Mouse (Mus musculus) forebrain, embryonic 14.5 days (tissue): ENCODE data around the gene Zfp341. TPM values are rescaled to one million over a fixed set of nuclear protein-coding genes. Genes with fewer than 3 reads are reported as not detected.

ENCODE experiments used
- ATAC-seq: fragments of 200-750 bp; cut with Nextera tagmentation; 2 replicates; pipeline ENCODE4 v1.8.0; 2017; ENCODE audit warnings: mild to moderate bottlenecking, moderate library complexity
- DNase-seq: peaks from one replicate; pipeline ENCODE4 v3.0.0-alpha.2; 2015; ENCODE audit warnings: low spot score
- H3K27ac ChIP-seq: fragments of 300-500 bp; sonication (generic); 2 replicates; pipeline ENCODE4 v1.5.1; 2014; ENCODE audit warnings: low read depth, mild to moderate bottlenecking, control low read depth, low read length, moderate library complexity
- H3K27me3 ChIP-seq: fragments of 300-500 bp; sonication (generic); replicated peaks from 2 replicates; pipeline ENCODE4 v1.6.1; 2014; ENCODE audit warnings: low read length, control low read depth, mixed read lengths; ENCODE audit not compliant: control insufficient read depth, insufficient read depth
- H3K36me3 ChIP-seq: fragments of 300-500 bp; sonication (generic); 2 replicates; pipeline ENCODE4 v1.6.1; 2014; ENCODE audit warnings: low read length, control low read depth; ENCODE audit not compliant: control insufficient read depth, insufficient read depth
- H3K4me1 ChIP-seq: fragments of 300-500 bp; sonication (generic); 2 replicates; pipeline ENCODE4 v1.6.1; 2014; ENCODE audit warnings: antibody characterized with exemption, low read length, control low read depth; ENCODE audit not compliant: control insufficient read depth, insufficient read depth
- H3K4me2 ChIP-seq: fragments of 300-500 bp; sonication (generic); 2 replicates; pipeline ENCODE4 v1.6.1; 2014; ENCODE audit warnings: mild to moderate bottlenecking, control low read depth, low read length
- H3K4me3 ChIP-seq: fragments of 300-500 bp; sonication (generic); 2 replicates; pipeline ENCODE4 v1.5.1; 2014; ENCODE audit warnings: low read depth, low read length, control low read depth
- H3K9ac ChIP-seq: fragments of 300-500 bp; sonication (generic); 2 replicates; pipeline ENCODE4 v1.6.1; 2014; ENCODE audit warnings: mild to moderate bottlenecking, low read length, control low read depth, moderate library complexity
- H3K9me3 ChIP-seq: fragments of 300-500 bp; sonication (generic); replicated peaks from 2 replicates; pipeline ENCODE4 v1.6.1; 2016; ENCODE audit warnings: low read length, control low read depth, mixed read lengths; ENCODE audit not compliant: control insufficient read depth
- WGBS: fragments of 180-500 bp; shearing (Covaris S2); extraction: QIAGEN DNeasy Blood & Tissue Kit; methylation state at CpG from one replicate; pipeline ENCODE4 v1.1.7; 2014; 5-methylcytosine and 5-hydroxymethylcytosine counted together
- polyA plus RNA-seq: library from polyadenylated mRNA; unstranded; fragments of >200 nt; fragmentation: Nextera tagmentation; extraction: Ambion mirVana; gene quantifications from 2 replicates; pipeline ENCODE4 v1.2.1, GENCODE M21; 2014

Gene Zfp341
- polyA plus RNA-seq, 1 experiment from 2014 or later = 2.4 TPM

- H3K4me2 ChIP-seq = no peak overlapping the region
- H3K4me1 ChIP-seq = peaks cover 19% of the 10 kb centered on the region
- H3K9ac ChIP-seq = peak overlapping the region; percentile 17; the same call in 1 of the 2 replicates
- WGBS = 19% methylated on average over 1 of the region's 1 CpGs
- H3K4me3 ChIP-seq = no peak overlapping the region
- no peaks in the 10 kb centered on the region for H3K9me3 ChIP-seq
- DNase-seq = no peak
- H3K36me3 ChIP-seq = no peaks in the 10 kb centered on the region
- no peaks in the 10 kb centered on the region for H3K27me3 ChIP-seq
- ATAC-seq = no peak; the same call in 1 of the 2 replicates
- peak overlapping the region; percentile 55; the same call in 1 of the 2 replicates for H3K27ac ChIP-seq
Measured at GRCm38 (mm10) chr2:154682712-154683111, 69.6 kb downstream of the Zfp341 start.

GRCm38 (mm10) chr2:154684901-154685470, 71.9 kb downstream of the Zfp341 start:
- peaks cover 14% of the 10 kb centered on the region for H3K4me1 ChIP-seq
- H3K36me3 ChIP-seq = peaks cover 8% of the 10 kb centered on the region
- no peaks in the 10 kb centered on the region for H3K9me3 ChIP-seq
- H3K9ac ChIP-seq = no peak overlapping the region
- no peaks in the 10 kb centered on the region for H3K27me3 ChIP-seq
- DNase-seq = no peak
- H3K4me3 ChIP-seq = no peak overlapping the region
- no peak for ATAC-seq
- H3K4me2 ChIP-seq = no peak overlapping the region
- WGBS = 90% methylated on average over 7 of the region's 7 CpGs
- H3K27ac ChIP-seq = no peak overlapping the region

- H3K9ac ChIP-seq = no peak overlapping the region
- H3K36me3 ChIP-seq = peaks cover 14% of the 10 kb centered on the region
- H3K4me3 ChIP-seq = no peak overlapping the region
- DNase-seq (no peak), ATAC-seq (no peak)
- H3K9me3 ChIP-seq = no peaks in the 10 kb centered on the region
- no peak overlapping the region for H3K27ac ChIP-seq
- peaks cover 11% of the 10 kb centered on the region for H3K4me1 ChIP-seq
- no peak overlapping the region for H3K4me2 ChIP-seq
- H3K27me3 ChIP-seq = no peaks in the 10 kb centered on the region
- WGBS = 91% methylated on average over 3 of the region's 3 CpGs
Measured at GRCm38 (mm10) chr2:154685772-154686171, 72.7 kb downstream of the Zfp341 start.

- peaks cover 5% of the 10 kb centered on the region for H3K4me1 ChIP-seq
- WGBS = 95% methylated on average over 3 of the region's 3 CpGs
- ATAC-seq (no peak), DNase-seq (no peak)
- no peak overlapping the region for H3K4me3 ChIP-seq
- H3K9me3 ChIP-seq = no peaks in the 10 kb centered on the region
- H3K27me3 ChIP-seq = no peaks in the 10 kb centered on the region
- peaks cover 22% of the 10 kb centered on the region for H3K36me3 ChIP-seq
- H3K27ac ChIP-seq = no peak overlapping the region
- no peak overlapping the region for H3K4me2 ChIP-seq
- no peak overlapping the region for H3K9ac ChIP-seq
Measured at GRCm38 (mm10) chr2:154686819-154687218, 73.7 kb downstream of the Zfp341 start.

GRCm38 (mm10) chr2:154689391-154689790, 76.3 kb downstream of the Zfp341 start:
- no peak overlapping the region for H3K4me3 ChIP-seq
- no peak overlapping the region for H3K27ac ChIP-seq
- no peaks in the 10 kb centered on the region for H3K27me3 ChIP-seq
- 90% methylated on average over 14 of the region's 14 CpGs for WGBS
- no peaks in the 10 kb centered on the region for H3K4me1 ChIP-seq
- no peak for ATAC-seq
- no peak for DNase-seq
- H3K9me3 ChIP-seq = no peaks in the 10 kb centered on the region
- H3K9ac ChIP-seq = no peak overlapping the region
- H3K36me3 ChIP-seq = peaks cover 45% of the 10 kb centered on the region
- no peak overlapping the region for H3K4me2 ChIP-seq

GRCm38 (mm10) chr2:154690959-154691358, 77.9 kb downstream of the Zfp341 start:
- no peaks in the 10 kb centered on the region for H3K27me3 ChIP-seq
- no peak overlapping the region for H3K9ac ChIP-seq
- peaks cover 60% of the 10 kb centered on the region for H3K36me3 ChIP-seq
- H3K4me3 ChIP-seq = no peak overlapping the region
- ATAC-seq (no peak), DNase-seq (no peak)
- no peak overlapping the region for H3K4me2 ChIP-seq
- H3K4me1 ChIP-seq = no peaks in the 10 kb centered on the region
- 92% methylated on average over 5 of the region's 5 CpGs for WGBS
- no peak overlapping the region for H3K27ac ChIP-seq
- H3K9me3 ChIP-seq = no peaks in the 10 kb centered on the region

- peaks cover 60% of the 10 kb centered on the region for H3K36me3 ChIP-seq
- ATAC-seq (no peak), DNase-seq (no peak)
- H3K27ac ChIP-seq = peak overlapping the region; percentile 21; the same call in 1 of the 2 replicates
- no peaks in the 10 kb centered on the region for H3K27me3 ChIP-seq
- no peaks in the 10 kb centered on the region for H3K4me1 ChIP-seq
- H3K4me2 ChIP-seq = no peak overlapping the region
- no peaks in the 10 kb centered on the region for H3K9me3 ChIP-seq
- H3K9ac ChIP-seq = no peak overlapping the region
- 75% methylated on average over 11 of the region's 11 CpGs for WGBS
- no peak overlapping the region for H3K4me3 ChIP-seq
Measured at GRCm38 (mm10) chr2:154693186-154693940, 80.3 kb downstream of the Zfp341 start.

- H3K27ac ChIP-seq = peak overlapping the region; percentile 21; the same call in 1 of the 2 replicates
- 95% methylated on average over 12 of the region's 12 CpGs for WGBS
- no peak overlapping the region for H3K4me3 ChIP-seq
- H3K4me2 ChIP-seq = no peak overlapping the region
- H3K4me1 ChIP-seq = no peaks in the 10 kb centered on the region
- no peak overlapping the region for H3K9ac ChIP-seq
- ATAC-seq = no peak
- H3K27me3 ChIP-seq = no peaks in the 10 kb centered on the region
- no peaks in the 10 kb centered on the region for H3K9me3 ChIP-seq
- H3K36me3 ChIP-seq = peaks cover 60% of the 10 kb centered on the region
- no peak for DNase-seq
Measured at GRCm38 (mm10) chr2:154693941-154694256, 80.8 kb downstream of the Zfp341 start.

GRCm38 (mm10) chr2:154695690-154696089, 82.6 kb downstream of the Zfp341 start:
- no peak overlapping the region for H3K4me2 ChIP-seq
- H3K27ac ChIP-seq = no peak overlapping the region
- H3K9ac ChIP-seq = no peak overlapping the region
- DNase-seq (no peak), ATAC-seq (no peak)
- no peaks in the 10 kb centered on the region for H3K9me3 ChIP-seq
- H3K4me1 ChIP-seq = no peaks in the 10 kb centered on the region
- no peaks in the 10 kb centered on the region for H3K27me3 ChIP-seq
- H3K4me3 ChIP-seq = no peak overlapping the region
- H3K36me3 ChIP-seq = peaks cover 49% of the 10 kb centered on the region
- WGBS = 81% methylated on average over 8 of the region's 8 CpGs
